Mouse (Mus musculus): Measurements from ENCODE around the gene Cav3.
A peak's percentile ranks its signal among the peaks of the same experiment; 100 is the strongest.

The Cav3 gene

GRCm38 (mm10) chr6:112459341-112459749 is at the start of gene Cav3:
TSS of gene Cav3 (plus strand) at chr6:112459505.
- no peak for DNase-seq (ENCODE audit: low spot score)

GRCm38 (mm10) chr6:112419333-112419732 is 40.0 kb upstream of the Cav3 start:
- no peak for DNase-seq (ENCODE audit: low spot score)

- no peak for DNase-seq (ENCODE audit: low spot score)
These were observed 38.4 kb upstream of the Cav3 start for GRCm38 (mm10) chr6:112420883-112421282.

- DNase-seq (ENCODE audit: low spot score) = no peak
These were observed 35.4 kb upstream of the Cav3 start for GRCm38 (mm10) chr6:112423746-112424501.

- DNase-seq (ENCODE audit: low spot score) = no peak
These were observed 33.1 kb upstream of the Cav3 start for GRCm38 (mm10) chr6:112426018-112426732.

- DNase-seq (ENCODE audit: low spot score) = no peak
These were observed 13.6 kb upstream of the Cav3 start for GRCm38 (mm10) chr6:112445675-112446074.

- DNase-seq (ENCODE audit: low spot score) = no peak
These were observed 2.2 kb downstream of the Cav3 start for GRCm38 (mm10) chr6:112461459-112461858.

GRCm38 (mm10) chr6:112463331-112463730 is 4.0 kb downstream of the Cav3 start:
- peak; percentile 21 for DNase-seq (ENCODE audit: low spot score)

GRCm38 (mm10) chr6:112465441-112465840 is 6.1 kb downstream of the Cav3 start:
- no peak for DNase-seq (ENCODE audit: low spot score)

GRCm38 (mm10) chr6:112466001-112466400 is 6.7 kb downstream of the Cav3 start:
- peak; percentile 77 for DNase-seq (ENCODE audit: low spot score)

- no peak for DNase-seq (ENCODE audit: low spot score)
These were observed 12.3 kb downstream of the Cav3 start for GRCm38 (mm10) chr6:112471644-112472043.

GRCm38 (mm10) chr6:112479861-112480260 is 20.6 kb downstream of the Cav3 start:
- peak; percentile 26 for DNase-seq (ENCODE audit: low spot score)

- DNase-seq (ENCODE audit: low spot score) = no peak
These were observed 25.0 kb downstream of the Cav3 start for GRCm38 (mm10) chr6:112484316-112484715.

GRCm38 (mm10) chr6:112487993-112488392 is 28.7 kb downstream of the Cav3 start:
- DNase-seq (ENCODE audit: low spot score) = no peak

GRCm38 (mm10) chr6:112488821-112489180 is 29.5 kb downstream of the Cav3 start:
- DNase-seq (ENCODE audit: low spot score) = no peak

- no peak for DNase-seq (ENCODE audit: low spot score)
These were observed 30.0 kb downstream of the Cav3 start for GRCm38 (mm10) chr6:112489181-112489909.

GRCm38 (mm10) chr6:112489910-112490559 is 30.7 kb downstream of the Cav3 start, which contains the start of gene Oxtr:
TSS of gene Oxtr (minus strand) at chr6:112489943.
- no peak for DNase-seq (ENCODE audit: low spot score)

- DNase-seq (ENCODE audit: low spot score) = peak; percentile 57
These were observed 31.4 kb downstream of the Cav3 start for GRCm38 (mm10) chr6:112490625-112491242.

GRCm38 (mm10) chr6:112491521-112491920 is 32.2 kb downstream of the Cav3 start:
- no peak for DNase-seq (ENCODE audit: low spot score)

GRCm38 (mm10) chr6:112492656-112493055 is 33.4 kb downstream of the Cav3 start:
- DNase-seq (ENCODE audit: low spot score) = no peak

GRCm38 (mm10) chr6:112493371-112493770 is 34.1 kb downstream of the Cav3 start:
- DNase-seq (ENCODE audit: low spot score) = no peak

- DNase-seq (ENCODE audit: low spot score) = no peak
These were observed 35.3 kb downstream of the Cav3 start for GRCm38 (mm10) chr6:112494620-112495081.

All from yolk sac, embryonic 10.5 days (tissue).